Comparison of ENCODE assay signal across 11 mouse cellular contexts in the genomic region with DNA sequence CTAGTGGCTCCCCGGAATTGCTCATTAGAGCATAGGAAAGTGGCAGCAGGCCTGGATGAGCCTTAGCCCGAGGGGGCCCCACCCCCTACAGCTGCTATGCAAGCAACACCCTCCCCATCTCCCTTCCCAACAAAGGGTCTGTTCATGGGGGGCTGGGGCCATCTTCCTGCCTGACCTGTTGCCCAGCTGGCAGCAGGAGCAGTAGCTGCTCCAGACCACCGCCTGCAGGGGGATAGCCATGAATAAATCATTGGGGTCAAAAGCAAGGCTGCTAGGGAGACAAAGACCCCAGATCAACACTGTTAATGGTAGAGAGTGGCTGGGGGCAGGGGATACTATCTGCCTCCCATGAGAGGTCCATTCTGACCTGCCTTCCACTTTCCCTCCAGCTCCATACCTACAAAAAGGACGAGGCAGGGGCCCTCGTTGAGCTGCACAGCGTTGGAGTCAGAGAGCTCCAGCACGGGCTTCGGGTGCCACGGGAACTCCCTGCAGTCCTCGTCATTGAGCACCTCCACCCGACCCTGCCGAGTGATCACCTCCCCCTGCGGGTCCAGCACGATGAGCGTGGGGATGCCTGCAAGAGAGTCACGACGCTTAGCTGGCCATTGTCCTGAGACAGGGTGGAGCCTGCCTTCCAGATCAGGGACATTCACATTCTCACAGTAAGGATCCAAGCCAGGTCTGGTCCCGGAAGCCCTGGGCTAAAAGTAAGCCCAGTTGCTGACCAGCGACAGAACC. TPM values are rescaled to one million over a fixed set of nuclear protein-coding genes. Genes with fewer than 3 reads are reported as not detected.
DNase-seq lines count a peak whose midpoint lies in the region; ATAC-seq and TF ChIP-seq lines count a peak whose summit lies in the region.
"Had no signal": no experiment of that assay in that cellular context is flagged by ENCODE, and none has a peak within 500 bp of the region (broad histone marks: within the 10 kb centered on the region; RNA-seq: fewer than 3 reads in every experiment).

No protein-coding gene starts in this region.

- H3K36me3 ChIP-seq in forebrain, embryonic 10.5 days (replicated peaks): peaks cover 71% of the 10 kb centered on the region
- H3K36me3 ChIP-seq in forebrain, postnatal 0 days (ENCODE audit: insufficient read depth): no peaks in the 10 kb centered on the region
- H3K36me3 ChIP-seq in hindbrain, embryonic 13.5 days: peaks cover 10% of the 10 kb centered on the region
- no peaks in the 10 kb centered on the region for H3K36me3 ChIP-seq in neural tube, embryonic 11.5 days (ENCODE audit: control insufficient read depth, insufficient read depth, low read length)

- no peak for DNase-seq in forebrain, embryonic 10.5 days (ENCODE audit: extremely low spot score, low spot score)
- DNase-seq in forebrain, postnatal 0 days: no peak
- DNase-seq in embryo, embryonic 11 days: peak; percentile 71
- peak; percentile 72 for DNase-seq in neural tube, embryonic 11.5 days (ENCODE audit: low spot score)
- no peak for DNase-seq in lung, postnatal 14 days
- DNase-seq in frontal cortex, postnatal 10 days (ENCODE audit: low spot score in 2 of 2): no peak
- DNase-seq: heart, adult 2 months; kidney, adult 8-10 months had no signal

- peak overlapping the region; percentile 82 for H3K27ac ChIP-seq in forebrain, embryonic 10.5 days
- no peak overlapping the region for H3K27ac ChIP-seq in forebrain, postnatal 0 days (ENCODE audit: low read depth, low read length)
- peak overlapping the region; percentile 75 for H3K27ac ChIP-seq in hindbrain, embryonic 13.5 days
- H3K27ac ChIP-seq in neural tube, embryonic 11.5 days (ENCODE audit: low read depth, low read length): peak overlapping the region; percentile 79
- H3K27ac ChIP-seq: heart, adult 2 months had no signal

- ATAC-seq in forebrain, postnatal 0 days: no peak
- peak; percentile 47 for ATAC-seq in hindbrain, embryonic 13.5 days (ENCODE audit: low FRiP score)
- ATAC-seq in neural tube, embryonic 11.5 days (ENCODE audit: insufficient read depth, low FRiP score, low TSS enrichment): peak; percentile 61
- ATAC-seq in megakaryocyte-erythroid progenitor cell, adult 5-6 weeks (replicated peaks; ENCODE audit: low FRiP score, low TSS enrichment, poor library complexity, severe bottlenecking): no peak

- peaks cover 21% of the 10 kb centered on the region for H3K27me3 ChIP-seq in forebrain, embryonic 10.5 days (ENCODE audit: poor library complexity, severe bottlenecking)
- no peaks in the 10 kb centered on the region for H3K27me3 ChIP-seq in forebrain, postnatal 0 days (ENCODE audit: insufficient read depth, low read length)
- H3K27me3 ChIP-seq in hindbrain, embryonic 13.5 days: no peaks in the 10 kb centered on the region
- H3K27me3 ChIP-seq in neural tube, embryonic 11.5 days (ENCODE audit: control insufficient read depth, insufficient read depth, low read length): no peaks in the 10 kb centered on the region

- peak overlapping the region; percentile 16; the same call in 1 of the 2 replicates for H3K4me3 ChIP-seq in forebrain, embryonic 10.5 days
- H3K4me3 ChIP-seq in forebrain, postnatal 0 days (ENCODE audit: low read depth, low read length): no peak overlapping the region
- no peak overlapping the region for H3K4me3 ChIP-seq in hindbrain, embryonic 13.5 days
- H3K4me3 ChIP-seq in neural tube, embryonic 11.5 days (ENCODE audit: low read depth, low read length): no peak overlapping the region
- H3K4me3 ChIP-seq: heart, adult 2 months had no signal

- no peak for TF ChIP-seq CTCF in forebrain, postnatal 0 days (IDR thresholded peaks at IDR 0.05; ENCODE audit: low read depth)

- H3K4me1 ChIP-seq in forebrain, embryonic 10.5 days: peaks cover 90% of the 10 kb centered on the region
- no peaks in the 10 kb centered on the region for H3K4me1 ChIP-seq in forebrain, postnatal 0 days (ENCODE audit: insufficient read depth)
- H3K4me1 ChIP-seq in hindbrain, embryonic 13.5 days (replicated peaks): peaks cover 66% of the 10 kb centered on the region
- peaks cover 41% of the 10 kb centered on the region for H3K4me1 ChIP-seq in neural tube, embryonic 11.5 days (ENCODE audit: control insufficient read depth, insufficient read depth, low read length)

- WGBS in forebrain, embryonic 10.5 days: 12% methylated on average over 19 of the region's 19 CpGs
- 15% methylated on average over 19 of the region's 19 CpGs for WGBS in forebrain, postnatal 0 days
- WGBS in hindbrain, embryonic 13.5 days: 4% methylated on average over 19 of the region's 19 CpGs
- 7% methylated on average over 19 of the region's 19 CpGs for WGBS in neural tube, embryonic 11.5 days

- no peak overlapping the region for H3K9ac ChIP-seq in forebrain, postnatal 0 days
- peak overlapping the region; percentile 61 for H3K9ac ChIP-seq in hindbrain, embryonic 13.5 days
- peak overlapping the region; percentile 55 for H3K9ac ChIP-seq in neural tube, embryonic 11.5 days (ENCODE audit: low read length)

- H3K9me3 ChIP-seq in forebrain, embryonic 10.5 days: no peaks in the 10 kb centered on the region
- no peaks in the 10 kb centered on the region for H3K9me3 ChIP-seq in forebrain, postnatal 0 days (ENCODE audit: low read length)
- H3K9me3 ChIP-seq in hindbrain, embryonic 13.5 days: no peaks in the 10 kb centered on the region
- no peaks in the 10 kb centered on the region for H3K9me3 ChIP-seq in neural tube, embryonic 11.5 days (ENCODE audit: control insufficient read depth, low read length)

- H3K4me2 ChIP-seq in forebrain, postnatal 0 days (ENCODE audit: low read depth): no peak overlapping the region
- H3K4me2 ChIP-seq in hindbrain, embryonic 13.5 days: peak overlapping the region; percentile 27; the same call in 1 of the 2 replicates
- peak overlapping the region; percentile 19 for H3K4me2 ChIP-seq in neural tube, embryonic 11.5 days (ENCODE audit: low read depth)

RNA-seq across cellular contexts. Expression of a gene that starts 19.3 kb away (rescaled TPM):
- polyA plus RNA-seq in forebrain, embryonic 10.5 days (2016; fragmentation: Nextera tagmentation; extraction: Ambion mirVana): 129 and 134 TPM in 2 replicates
- 79.7 and 90.6 TPM in 2 replicates for total RNA-seq in forebrain, postnatal 0 days (2014; rRNA removed)
- polyA plus RNA-seq in forebrain, postnatal 0 days (2015; fragmentation: Nextera tagmentation; extraction: Ambion mirVana): 110 and 126 TPM in 2 replicates
- polyA plus RNA-seq in hindbrain, embryonic 13.5 days (2015; fragmentation: Nextera tagmentation; extraction: Ambion mirVana): 121 and 124 TPM in 2 replicates
- polyA plus RNA-seq in neural tube, embryonic 11.5 days (2014; fragmentation: Nextera tagmentation; extraction: Ambion mirVana): 116 and 118 TPM in 2 replicates
- 65.0 and 70.4 TPM in 2 replicates for total RNA-seq in megakaryocyte-erythroid progenitor cell, adult 5-6 weeks (2014; fragmentation: Nextera tagmentation)
- 203 and 253 TPM in 2 replicates for total RNA-seq in megakaryocyte-erythroid progenitor cell, adult 5-6 weeks (2017)

RNA-seq across cellular contexts. Expression of a gene that starts 19.3 kb away (rescaled TPM):
- 26.3 and 28.1 TPM in 2 replicates for polyA plus RNA-seq in forebrain, embryonic 10.5 days (2016; fragmentation: Nextera tagmentation; extraction: Ambion mirVana)
- 15.1 and 18.2 TPM in 2 replicates for total RNA-seq in forebrain, postnatal 0 days (2014; rRNA removed)
- polyA plus RNA-seq in forebrain, postnatal 0 days (2015; fragmentation: Nextera tagmentation; extraction: Ambion mirVana): 20.8 and 22.2 TPM in 2 replicates
- 20.0 and 20.4 TPM in 2 replicates for polyA plus RNA-seq in hindbrain, embryonic 13.5 days (2015; fragmentation: Nextera tagmentation; extraction: Ambion mirVana)
- 18.6 and 18.8 TPM in 2 replicates for polyA plus RNA-seq in neural tube, embryonic 11.5 days (2014; fragmentation: Nextera tagmentation; extraction: Ambion mirVana)
- 24.0 and 31.8 TPM in 2 replicates for total RNA-seq in megakaryocyte-erythroid progenitor cell, adult 5-6 weeks (2014; fragmentation: Nextera tagmentation)
- 58.5 and 63.2 TPM in 2 replicates for total RNA-seq in megakaryocyte-erythroid progenitor cell, adult 5-6 weeks (2017)

RNA-seq across cellular contexts. Expression of a gene that starts 45.3 kb away (rescaled TPM):
- polyA plus RNA-seq in forebrain, embryonic 10.5 days (2016; fragmentation: Nextera tagmentation; extraction: Ambion mirVana): 65.6 and 68.5 TPM in 2 replicates
- total RNA-seq in forebrain, postnatal 0 days (2014; rRNA removed): 11.5 and 12.2 TPM in 2 replicates
- 6.9 and 8.7 TPM in 2 replicates for polyA plus RNA-seq in forebrain, postnatal 0 days (2015; fragmentation: Nextera tagmentation; extraction: Ambion mirVana)
- 12.6 and 15.6 TPM in 2 replicates for polyA plus RNA-seq in hindbrain, embryonic 13.5 days (2015; fragmentation: Nextera tagmentation; extraction: Ambion mirVana)
- 37.9 and 43.6 TPM in 2 replicates for polyA plus RNA-seq in neural tube, embryonic 11.5 days (2014; fragmentation: Nextera tagmentation; extraction: Ambion mirVana)
- 22.8 and 24.4 TPM in 2 replicates for total RNA-seq in megakaryocyte-erythroid progenitor cell, adult 5-6 weeks (2014; fragmentation: Nextera tagmentation)
- 22.4 and 26.6 TPM in 2 replicates for total RNA-seq in megakaryocyte-erythroid progenitor cell, adult 5-6 weeks (2017)

RNA-seq across cellular contexts. Expression of a gene that starts 45.4 kb away (rescaled TPM):
- polyA plus RNA-seq in forebrain, embryonic 10.5 days (2016; fragmentation: Nextera tagmentation; extraction: Ambion mirVana): 0.53 TPM in 1 of 2 replicates, not detected in the other
- 0.43 TPM in 1 of 2 replicates, not detected in the other for total RNA-seq in forebrain, postnatal 0 days (2014; rRNA removed)
- 0.89 and 1.2 TPM in 2 replicates for polyA plus RNA-seq in forebrain, postnatal 0 days (2015; fragmentation: Nextera tagmentation; extraction: Ambion mirVana)
- polyA plus RNA-seq in hindbrain, embryonic 13.5 days (2015; fragmentation: Nextera tagmentation; extraction: Ambion mirVana): 0.62 and 1.4 TPM in 2 replicates
- polyA plus RNA-seq in neural tube, embryonic 11.5 days (2014; fragmentation: Nextera tagmentation; extraction: Ambion mirVana): 0.46 TPM in 1 of 2 replicates, not detected in the other
- total RNA-seq in megakaryocyte-erythroid progenitor cell, adult 5-6 weeks (2014; fragmentation: Nextera tagmentation): not detected in 2 replicates
- not detected in 2 replicates for total RNA-seq in megakaryocyte-erythroid progenitor cell, adult 5-6 weeks (2017)
- total RNA-seq: megakaryocyte progenitor cell, adult 5-6 weeks had no signal

Comparison
In these comparisons a context has a peak if more than half of its experiments do, and no peak if none do; other contexts are left out.
1. DNase-seq: peak in embryo, embryonic 11 days (single experiment) and neural tube, embryonic 11.5 days (single experiment); none in forebrain, embryonic 10.5 days (single experiment), forebrain, postnatal 0 days (single experiment), lung, postnatal 14 days (single experiment) and frontal cortex, postnatal 10 days (0 of 2).
2. ATAC-seq: peak in hindbrain, embryonic 13.5 days (single experiment) and neural tube, embryonic 11.5 days (single experiment); none in forebrain, postnatal 0 days (single experiment) and megakaryocyte-erythroid progenitor cell, adult 5-6 weeks (single experiment).